Mouse (Mus musculus) left cerebral cortex, postnatal 10 days (tissue): ENCODE data around the gene Bet1l. TPM values are rescaled to one million over a fixed set of nuclear protein-coding genes. Genes with fewer than 3 reads are reported as not detected.
"Not testable (repeated sequence)": the region's sequence is repeated elsewhere in the genome, so short reads cannot be mapped to it uniquely, and the experiment has no call there.

ENCODE experiments used
- DNase-seq, 2 experiments: peaks; one replicate each; pipeline ENCODE4 v3.0.0; 2021 to 2022; ENCODE audit warnings: low spot score in 2 of 2, mixed read lengths in 1 of 2; ENCODE audit errors: extremely low spot score in 1 of 2
- intact Hi-C: fragments of 180-260 bp; cut with DNase I; formaldehyde crosslinking; loops from one replicate; pipeline ENCODE4 v1.15.1; 2025
- total RNA-seq, 2 experiments: library from RNA; stranded (reverse); gene quantifications; 2 replicates each; pipeline ENCODE4 v1.2.3; 2021

Gene Bet1l
- total RNA-seq, result 10 to 100 TPM; 24.4 to 25.1 TPM

DNA sequence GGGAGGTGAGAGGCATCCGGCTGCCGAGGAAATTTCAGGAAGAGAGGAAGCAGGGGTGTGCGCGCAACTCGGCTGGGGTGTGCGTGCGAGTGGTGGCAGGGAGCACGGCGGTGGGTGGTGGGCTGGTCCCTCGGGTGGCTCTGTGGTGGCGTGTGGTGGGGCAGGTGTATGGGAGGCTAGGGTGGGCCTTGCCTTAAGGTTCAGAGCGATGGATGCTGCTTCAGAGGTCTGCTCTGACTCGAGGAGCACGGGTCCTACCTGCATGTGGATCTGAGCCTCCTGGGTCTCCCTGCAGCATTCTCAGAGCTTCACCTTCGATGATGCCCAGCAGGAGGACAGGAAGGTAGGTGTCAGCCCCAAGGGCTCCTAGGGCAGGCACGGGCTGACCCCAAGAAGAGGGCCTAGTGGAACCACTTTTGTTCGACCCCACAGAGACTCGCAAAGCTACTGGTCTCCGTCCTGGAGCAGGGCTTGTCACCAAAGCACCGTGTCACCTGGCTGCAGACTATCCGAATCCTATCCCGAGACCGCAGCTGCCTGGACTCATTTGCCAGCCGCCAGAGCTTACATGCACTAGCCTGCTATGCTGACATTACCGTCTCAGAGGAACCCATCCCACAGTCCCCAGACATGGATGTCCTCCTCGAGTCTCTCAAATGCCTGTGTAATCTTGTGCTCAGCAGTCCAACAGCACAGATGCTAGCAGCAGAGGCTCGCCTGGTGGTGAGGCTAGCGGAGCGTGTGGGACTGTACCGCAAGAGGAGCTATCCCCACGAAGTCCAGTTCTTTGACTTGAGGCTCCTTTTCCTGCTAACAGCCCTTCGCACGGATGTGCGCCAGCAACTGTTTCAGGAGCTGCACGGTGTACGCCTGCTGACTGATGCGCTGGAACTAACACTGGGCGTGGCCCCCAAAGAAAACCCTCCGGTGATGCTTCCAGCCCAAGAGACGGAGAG is at the start of gene Bet1l:
Bet1l (minus strand) TSS at position 28 of the 956 bp plus-strand sequence.
- no peak for DNase-seq
- intact Hi-C loops, result no loop called here

GRCm38 (mm10) chr7:140907131-140907530 is 49.8 kb upstream of the Bet1l start:
- no peak for DNase-seq
- intact Hi-C loops, result loop anchor here (5.0 kb wide), 1 partner anchor 270 kb away; no protein-coding TSS in a partner anchor

DNA sequence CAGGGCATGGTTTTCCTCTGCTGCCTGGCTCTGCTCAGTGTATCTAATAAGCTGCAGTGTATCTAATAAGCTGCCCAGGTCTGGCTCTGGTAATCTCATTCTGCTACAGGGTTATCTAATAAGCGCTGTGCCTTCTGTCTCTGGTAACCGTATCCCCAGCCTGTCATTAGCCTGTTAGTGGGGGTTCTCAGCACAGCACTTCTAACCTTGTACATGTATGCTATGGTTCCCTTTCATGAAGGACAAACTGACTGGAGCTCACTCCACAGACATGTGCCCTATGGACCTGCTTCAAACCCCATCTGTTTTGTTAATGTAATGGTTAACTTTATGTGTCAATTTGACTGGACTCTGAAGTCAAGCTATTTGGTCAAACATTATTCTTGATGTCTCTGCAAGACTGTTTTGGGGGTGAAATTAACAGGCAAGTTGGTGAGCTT is 48.3 kb upstream of the Bet1l start:
- intact Hi-C loops, result loop anchor here (5.0 kb wide), 1 partner anchor 272 kb away; no protein-coding TSS in a partner anchor
- DNase-seq, result no peak

DNA sequence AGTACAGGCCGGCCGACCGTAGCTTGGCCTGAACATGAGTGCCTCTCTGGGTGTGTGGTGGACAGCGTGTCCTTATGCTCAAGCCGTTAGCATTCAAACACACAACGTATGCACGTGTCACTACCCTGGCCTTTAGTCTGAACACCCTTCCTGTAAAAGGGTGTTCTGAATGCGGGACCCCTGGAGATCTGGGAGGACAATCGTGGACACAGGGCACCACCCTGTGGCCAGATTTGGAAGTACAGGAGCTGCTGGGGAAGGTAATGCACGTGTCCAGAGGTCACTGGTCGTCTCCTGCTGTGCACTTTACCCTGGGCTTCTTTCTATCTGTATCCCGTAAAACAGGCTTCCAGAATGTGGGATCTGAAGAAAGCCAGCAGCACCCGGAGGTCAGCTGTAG is 45.8 kb upstream of the Bet1l start:
- intact Hi-C loops, result loop anchor here (2.0 kb wide), 1 partner anchor 58 kb away; the partner anchor contains the start of gene Scgb1c1
- DNase-seq, result peak; percentile 40 to 80

DNA sequence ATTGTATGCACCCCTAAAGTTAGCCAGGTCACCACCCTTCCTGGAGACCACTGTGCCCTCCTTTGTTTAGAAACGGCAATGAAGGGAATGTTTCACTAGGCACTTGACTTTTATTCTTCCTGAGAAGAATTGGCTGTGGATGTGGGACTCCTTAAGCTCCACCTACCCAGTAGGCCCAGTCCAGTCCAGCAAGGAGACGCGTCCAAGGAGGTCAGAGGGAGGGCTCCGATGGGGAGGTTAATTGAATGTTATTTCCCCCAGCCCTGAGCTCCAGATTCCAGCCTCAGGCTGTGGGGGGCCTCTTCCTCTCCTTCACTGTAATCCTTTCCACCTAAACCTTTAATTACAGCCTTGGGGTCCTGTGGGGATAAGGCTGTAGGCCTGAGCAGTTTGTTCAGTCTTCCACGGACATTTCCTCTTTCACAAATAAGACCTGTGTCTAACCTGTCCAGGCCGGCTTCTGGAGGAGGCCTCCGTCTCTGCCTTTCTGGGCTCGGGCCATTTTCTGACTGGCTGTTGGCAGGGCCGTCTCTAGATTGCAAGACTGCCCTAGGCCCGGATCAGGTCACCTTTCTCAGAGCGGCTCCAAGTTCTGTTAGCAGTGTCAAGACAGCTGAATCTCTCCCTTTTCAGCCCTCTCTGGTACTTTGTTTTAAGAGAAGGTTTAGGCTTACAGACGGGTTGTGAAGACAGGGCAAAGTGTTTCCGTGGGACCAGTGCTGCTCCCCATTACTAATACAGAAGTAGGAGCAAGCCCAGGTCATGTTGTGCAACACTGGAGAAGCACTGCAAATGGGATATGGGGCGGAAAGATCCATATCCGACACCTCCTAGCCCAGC is 44.9 kb upstream of the Bet1l start:
- DNase-seq, result no peak
- intact Hi-C loops, result loop anchor here (2.0 kb wide), 1 partner anchor 57 kb away; the partner anchor contains the start of gene Scgb1c1

DNA sequence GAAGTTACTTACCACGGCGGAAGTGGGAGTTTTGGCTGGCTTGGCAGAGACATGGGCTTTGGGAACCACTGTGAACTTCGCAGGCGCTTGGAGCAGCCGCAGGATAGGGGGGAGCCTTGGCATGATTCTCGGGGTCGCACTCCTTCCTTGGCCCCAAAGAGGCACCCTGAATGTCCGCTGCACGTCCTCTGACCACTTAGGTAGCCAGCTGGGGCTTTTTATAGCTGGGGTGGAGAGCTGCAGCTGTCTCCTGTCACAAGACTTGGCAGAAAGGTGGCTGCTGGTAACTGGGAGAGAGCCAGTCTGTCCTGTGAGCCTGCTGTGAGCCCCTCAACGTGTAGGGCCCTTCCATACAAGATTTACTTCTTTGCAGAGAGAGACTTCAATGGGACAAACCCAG is 42.8 kb upstream of the Bet1l start, which contains the start of gene Cox8b:
Cox8b (minus strand) TSS at position 227 of the 400 bp plus-strand sequence.
- DNase-seq, result no peak
- intact Hi-C loops, result no loop called here

DNA sequence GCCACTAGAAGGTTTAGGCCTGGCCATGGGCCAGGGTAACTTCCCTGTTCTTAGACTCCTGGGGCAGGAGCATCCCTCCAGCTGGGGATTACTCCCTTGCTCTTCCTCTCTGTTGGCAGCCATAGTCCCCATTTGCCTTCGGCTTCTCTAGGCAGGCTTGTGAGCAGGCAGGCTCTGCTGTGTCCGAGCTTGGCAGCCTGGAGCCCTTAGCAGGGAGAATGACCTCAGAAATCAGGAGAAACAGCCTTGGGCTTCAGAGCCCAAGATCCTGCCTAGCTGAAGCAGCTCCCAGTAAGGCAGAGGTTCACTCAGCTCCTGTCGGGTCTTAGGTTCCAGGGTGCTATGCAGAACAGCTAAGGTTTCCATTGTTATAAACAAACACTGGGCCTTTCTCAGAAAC is 41.7 kb upstream of the Bet1l start:
- intact Hi-C loops, result no loop called here
- DNase-seq, result no peak

GRCm38 (mm10) chr7:140897863-140898262 is 40.5 kb upstream of the Bet1l start:
- intact Hi-C loops, result no loop called here
- no peak for DNase-seq

DNA sequence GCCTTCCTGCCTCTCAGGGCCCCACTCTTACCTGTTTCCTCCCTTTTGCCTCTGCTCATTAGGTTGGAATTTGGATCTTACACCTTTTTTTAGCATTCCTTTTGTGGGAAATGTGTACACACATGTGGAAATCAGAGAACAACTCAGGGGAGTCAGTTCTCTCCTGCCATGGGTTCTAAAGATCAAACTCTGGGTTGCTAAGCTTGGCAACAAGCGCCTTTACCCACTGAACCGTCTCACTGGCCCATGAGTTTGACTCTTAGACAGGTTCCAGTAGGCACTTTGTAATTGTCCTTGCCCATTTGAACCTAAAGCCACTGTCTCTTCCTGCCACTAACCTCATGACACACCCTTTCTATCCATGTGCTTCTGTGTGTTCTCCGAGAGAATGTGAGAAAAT is 37.2 kb upstream of the Bet1l start:
- intact Hi-C loops, result no loop called here
- DNase-seq, result no peak

- no peak for DNase-seq
- intact Hi-C loops, result no loop called here
Measured at GRCm38 (mm10) chr7:140894031-140894430, 36.7 kb upstream of the Bet1l start.

DNA sequence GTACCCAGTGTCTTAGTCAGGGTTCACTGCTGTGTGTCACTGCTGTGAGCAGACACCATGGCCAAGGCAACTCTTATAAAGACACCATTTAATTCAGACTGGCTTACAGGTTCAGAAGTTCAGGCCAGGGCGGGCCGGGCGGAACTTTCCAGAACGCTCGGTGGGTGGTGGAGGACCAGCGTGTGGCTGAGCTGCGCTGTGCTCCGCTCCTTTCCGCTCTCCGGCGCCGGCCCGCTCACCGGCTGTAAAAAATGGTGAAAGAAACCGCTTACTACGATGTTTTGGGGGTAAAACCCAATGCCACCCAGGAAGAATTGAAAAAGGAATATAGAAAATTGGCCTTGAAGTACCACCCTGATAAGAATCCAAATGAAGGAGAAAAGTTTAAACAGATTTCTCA is 33.3 kb upstream of the Bet1l start:
- intact Hi-C loops, DNase-seq: not testable (repeated sequence)

DNA sequence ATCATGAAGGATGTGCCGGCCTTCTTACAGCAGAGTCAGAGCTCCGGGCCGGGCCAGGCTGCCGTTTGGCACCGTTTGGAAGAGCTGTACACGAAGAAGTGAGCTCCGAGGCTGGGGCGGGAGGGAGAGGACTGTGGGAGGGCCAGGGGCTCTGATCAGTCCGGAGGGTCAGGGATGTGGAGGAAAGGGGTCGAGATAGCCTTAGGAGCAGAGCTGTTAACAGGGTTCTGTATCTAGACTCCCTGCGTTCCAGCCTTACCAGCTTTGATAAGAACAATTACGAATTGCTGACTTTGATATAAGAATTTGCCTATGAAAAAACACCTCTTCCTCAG is 25.1 kb upstream of the Bet1l start:
- intact Hi-C loops, result loop anchor here (10.0 kb wide), 1 partner anchor 798 kb away; the partner anchor contains the start of gene Caly
- DNase-seq, result no peak

- intact Hi-C loops, result loop anchor here (10.0 kb wide), 1 partner anchor 797 kb away; the partner anchor contains the start of gene Caly
- peak; percentile 94 to 97 for DNase-seq
Measured at GRCm38 (mm10) chr7:140881696-140882468, 24.5 kb upstream of the Bet1l start, which contains the start of the genes Psmd13 and Sirt3. Gene Psmd13, plus strand, starts transcription at chr7:140881968. Gene Sirt3, minus strand, starts transcription at chr7:140882309.

DNA sequence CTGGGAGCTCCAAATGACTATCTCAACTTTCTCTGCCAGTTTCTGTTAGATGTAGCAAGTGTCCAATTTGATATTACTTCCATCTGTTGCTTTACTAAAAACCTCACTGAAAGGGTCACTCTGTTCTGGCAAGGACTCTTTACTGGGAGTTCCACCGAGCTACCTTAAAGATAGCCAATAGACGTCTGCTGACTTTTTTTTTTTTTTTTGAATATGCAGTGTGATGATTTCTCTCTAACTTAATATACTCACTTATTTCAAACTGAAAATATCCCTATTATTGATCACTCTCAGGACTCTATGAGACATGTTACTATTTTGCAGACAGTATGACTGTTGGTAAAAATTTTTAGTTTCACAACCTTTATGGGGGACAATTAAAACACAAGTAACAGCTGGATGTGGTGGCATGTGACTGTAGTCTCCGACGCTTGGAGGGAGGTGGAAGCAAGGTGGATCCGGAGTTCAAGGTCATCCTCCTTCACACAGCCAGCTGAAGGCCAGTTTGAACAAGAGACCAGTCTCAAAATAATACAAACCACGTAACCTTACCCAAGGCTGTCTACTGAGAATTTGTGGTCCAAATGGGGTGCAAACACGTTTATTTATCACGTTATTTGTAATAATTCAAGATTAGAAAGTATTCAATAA is 23.6 kb upstream of the Bet1l start:
- no peak for DNase-seq
- intact Hi-C loops, result loop anchor here (10.0 kb wide), 1 partner anchor 796 kb away; the partner anchor contains the start of gene Caly

DNA sequence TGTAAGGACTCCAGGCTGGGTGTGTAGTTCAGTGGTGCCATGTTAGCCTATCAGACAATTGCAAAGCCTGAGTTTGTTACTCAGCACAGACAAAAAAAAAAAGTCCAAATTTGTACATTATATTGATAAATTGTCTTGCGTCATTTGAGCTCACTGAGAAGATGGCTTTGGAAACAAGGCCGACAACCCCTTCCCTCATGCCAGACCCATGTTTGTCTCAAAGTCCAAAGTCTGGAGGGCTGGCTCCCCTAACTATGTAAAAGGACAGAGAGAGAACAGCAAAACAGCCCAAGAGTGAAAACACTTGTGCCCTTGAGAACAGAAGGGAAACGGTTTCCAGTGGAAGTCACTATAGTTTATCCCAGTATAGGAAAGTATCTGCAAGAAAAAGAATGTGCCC is 23.0 kb upstream of the Bet1l start:
- no peak for DNase-seq
- intact Hi-C loops, result loop anchor here (10.0 kb wide), 1 partner anchor 796 kb away; the partner anchor contains the start of gene Caly

GRCm38 (mm10) chr7:140879355-140879754 is 22.0 kb upstream of the Bet1l start:
- intact Hi-C loops, result no loop called here
- no peak for DNase-seq

- no peak for DNase-seq
- intact Hi-C loops, result no loop called here
Measured at GRCm38 (mm10) chr7:140877364-140877763, 20.0 kb upstream of the Bet1l start.

DNA sequence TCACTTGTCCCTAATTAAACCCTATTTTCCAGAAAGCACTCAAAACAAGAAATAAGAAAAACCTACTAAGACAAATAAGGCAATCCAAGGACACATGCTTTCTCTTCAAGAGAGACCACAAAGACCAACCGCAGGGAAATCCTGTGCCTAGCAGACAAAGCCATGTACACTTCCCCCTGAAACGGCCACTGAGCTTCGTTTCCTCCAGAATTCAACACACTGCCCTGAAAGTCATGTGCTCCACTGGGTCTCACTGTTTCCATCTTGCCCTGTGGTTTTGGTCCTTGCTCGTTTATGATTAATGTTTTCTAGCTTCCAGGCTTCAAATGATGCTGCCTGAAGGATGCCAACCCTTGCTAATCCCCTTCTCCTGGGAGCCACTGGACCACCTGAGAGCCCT is 16.8 kb upstream of the Bet1l start:
- intact Hi-C loops, result no loop called here
- DNase-seq, result no peak
